Mouse (Mus musculus) kidney, postnatal 0 days (tissue): ENCODE results near the gene Hmgb1. TPM values are rescaled to one million over a fixed set of nuclear protein-coding genes. Genes with fewer than 3 reads are reported as not detected.

Experiments used
- ATAC-seq: fragments of 200-750 bp; cut with Nextera tagmentation; replicated peaks from 2 replicates; pipeline ENCODE4 v1.8.0; 2017; ENCODE audit warnings: low read depth, moderate number of reproducible peaks, moderate TSS enrichment, moderate library complexity; ENCODE audit not compliant: low FRiP score
- DNase-seq: peaks from one replicate; pipeline ENCODE4 v3.0.0-alpha.2; 2016; ENCODE audit warnings: low spot score
- H3K27ac ChIP-seq: fragments of 300-500 bp; sonication (generic); 2 replicates; pipeline ENCODE4 v1.5.1; 2014; ENCODE audit warnings: mild to moderate bottlenecking
- H3K27me3 ChIP-seq: fragments of 300-500 bp; sonication (generic); 2 replicates; pipeline ENCODE4 v1.6.1; 2014; ENCODE audit warnings: low read length, mixed read lengths; ENCODE audit not compliant: insufficient read depth
- H3K36me3 ChIP-seq: fragments of 300-500 bp; sonication (generic); 2 replicates; pipeline ENCODE4 v1.6.1; 2014; ENCODE audit warnings: low read length, mixed read lengths; ENCODE audit not compliant: insufficient read depth
- H3K4me1 ChIP-seq: fragments of 300-500 bp; sonication (generic); replicated peaks from 2 replicates; pipeline ENCODE4 v1.6.1; 2014; ENCODE audit warnings: antibody characterized with exemption, low read length, mixed read lengths; ENCODE audit not compliant: insufficient read depth
- H3K4me2 ChIP-seq: fragments of 300-500 bp; sonication (generic); 2 replicates; pipeline ENCODE4 v1.6.1; 2014; ENCODE audit warnings: mild to moderate bottlenecking, low read length, moderate library complexity, mixed read lengths
- H3K4me3 ChIP-seq: fragments of 300-500 bp; sonication (generic); replicated peaks from 2 replicates; pipeline ENCODE4 v1.5.1; 2014; ENCODE audit warnings: low read depth, low read length
- H3K9ac ChIP-seq: fragments of 300-500 bp; sonication (generic); 2 replicates; pipeline ENCODE4 v1.6.1; 2014; ENCODE audit warnings: low read depth, low read length
- H3K9me3 ChIP-seq: fragments of 300-500 bp; sonication (generic); replicated peaks from 2 replicates; pipeline ENCODE4 v1.6.1; 2016; ENCODE audit warnings: low read length, inconsistent platforms, mixed read lengths
- CTCF ChIP-seq: IDR thresholded peaks from 2 replicates; pipeline ENCODE4 v1.5.1; 2016; ENCODE audit warnings: antibody characterized with exemption, low read depth, mild to moderate bottlenecking, moderate library complexity
- WGBS: fragments of 180-500 bp; shearing (Covaris S2); extraction: QIAGEN DNeasy Blood & Tissue Kit; methylation state at CpG from one replicate; pipeline ENCODE4 v1.1.7; 2014; 5-methylcytosine and 5-hydroxymethylcytosine counted together
- polyA plus RNA-seq: library from polyadenylated mRNA; unstranded; fragments of >200 nt; fragmentation: Nextera tagmentation; extraction: Ambion mirVana; gene quantifications from 2 replicates; pipeline ENCODE4 v1.2.1, GENCODE M21; 2015

Hmgb1 gene
- polyA plus RNA-seq, 1 experiment from 2014 or later = 1,196 TPM

GRCm38 (mm10) chr5:149014600-149015268 is 169.6 kb downstream of the Hmgb1 start:
- Histone ChIP-seq H3K4me2 (peak overlapping the region; percentile 96), H3K9me3 (no peaks in the 10 kb centered on the region), H3K27me3 (no peaks in the 10 kb centered on the region), H3K27ac (0 out of 2 replicates have a peak overlapping the region, but pooled peaks have one; percentile 60), H3K4me1 (no peaks in the 10 kb centered on the region; the same call in 1 of the 2 replicates), H3K4me3 (peak overlapping the region; percentile 55), H3K9ac (peak overlapping the region; percentile 75; the same call in 1 of the 2 replicates), H3K36me3 (no peaks in the 10 kb centered on the region)
- DNase-seq = no peak
- ATAC-seq = no peak
- TF ChIP-seq CTCF = no peak
- WGBS = 27% methylated on average over 17 of the region's 17 CpGs

GRCm38 (mm10) chr5:149013817-149014508 is 170.3 kb downstream of the Hmgb1 start:
- Histone ChIP-seq H3K9ac (no peak overlapping the region), H3K4me3 (no peak overlapping the region), H3K4me2 (no peak overlapping the region), H3K27me3 (no peaks in the 10 kb centered on the region), H3K4me1 (no peaks in the 10 kb centered on the region; the same call in 1 of the 2 replicates), H3K36me3 (no peaks in the 10 kb centered on the region), H3K9me3 (no peaks in the 10 kb centered on the region), H3K27ac (no peak overlapping the region)
- DNase-seq (no peak), ATAC-seq (no peak)
- 87% methylated on average over 7 of the region's 7 CpGs for WGBS
- no peak for TF ChIP-seq CTCF

GRCm38 (mm10) chr5:149009111-149009510 is 175.2 kb downstream of the Hmgb1 start:
- H3K27me3 ChIP-seq = no peaks in the 10 kb centered on the region
- peaks cover 19% of the 10 kb centered on the region for H3K4me1 ChIP-seq
- TF ChIP-seq CTCF = no peak
- no peaks in the 10 kb centered on the region for H3K9me3 ChIP-seq
- H3K4me3 ChIP-seq = no peak overlapping the region
- WGBS = 78% methylated on average over 3 of the region's 3 CpGs
- H3K9ac ChIP-seq = no peak overlapping the region
- DNase-seq = no peak
- no peak overlapping the region for H3K4me2 ChIP-seq
- H3K27ac ChIP-seq = no peak overlapping the region
- no peak for ATAC-seq
- H3K36me3 ChIP-seq = no peaks in the 10 kb centered on the region

GRCm38 (mm10) chr5:149007295-149007646 is 177.0 kb downstream of the Hmgb1 start:
- ATAC-seq (no peak), DNase-seq (no peak)
- 38% methylated on average over 5 of the region's 5 CpGs for WGBS
- no peaks in the 10 kb centered on the region for H3K27me3 ChIP-seq
- no peaks in the 10 kb centered on the region for H3K9me3 ChIP-seq
- no peak overlapping the region; the same call in 1 of the 2 replicates for H3K4me3 ChIP-seq
- peak overlapping the region; percentile 83 for H3K27ac ChIP-seq
- H3K36me3 ChIP-seq = no peaks in the 10 kb centered on the region
- no peak for TF ChIP-seq CTCF
- peak overlapping the region; percentile 42 for H3K4me2 ChIP-seq
- H3K4me1 ChIP-seq = peaks cover 25% of the 10 kb centered on the region
- H3K9ac ChIP-seq = peak overlapping the region; percentile 57

- ATAC-seq = peak; percentile 84
- Histone ChIP-seq H3K9me3 (no peaks in the 10 kb centered on the region), H3K9ac (peak overlapping the region; percentile 57), H3K4me1 (peaks cover 25% of the 10 kb centered on the region), H3K27me3 (no peaks in the 10 kb centered on the region), H3K4me3 (peak overlapping the region; percentile 26), H3K27ac (peak overlapping the region; percentile 83), H3K4me2 (peak overlapping the region; percentile 60), H3K36me3 (no peaks in the 10 kb centered on the region)
- 3% methylated on average over 26 of the region's 26 CpGs for WGBS
- TF ChIP-seq CTCF = peak; percentile 95
- DNase-seq = peak; percentile 97
These were observed 177.7 kb downstream of the Hmgb1 start for GRCm38 (mm10) chr5:149006362-149007294.

GRCm38 (mm10) chr5:149005701-149006361 is 178.5 kb downstream of the Hmgb1 start:
- DNase-seq (no peak), ATAC-seq (no peak)
- peak overlapping the region; percentile 60 for H3K4me2 ChIP-seq
- H3K4me1 ChIP-seq = peaks cover 25% of the 10 kb centered on the region
- no peaks in the 10 kb centered on the region for H3K36me3 ChIP-seq
- peak overlapping the region; percentile 26 for H3K4me3 ChIP-seq
- H3K27me3 ChIP-seq = no peaks in the 10 kb centered on the region
- peak overlapping the region; percentile 83 for H3K27ac ChIP-seq
- WGBS = 47% methylated on average over 9 of the region's 9 CpGs
- H3K9ac ChIP-seq = peak overlapping the region; percentile 50; the same call in 1 of the 2 replicates
- no peak for TF ChIP-seq CTCF
- no peaks in the 10 kb centered on the region for H3K9me3 ChIP-seq
